Mouse (Mus musculus) lung, embryonic 14.5 days (tissue): ENCODE results near the gene Mcoln3. TPM values are rescaled to one million over a fixed set of nuclear protein-coding genes. Genes with fewer than 3 reads are reported as not detected.

ENCODE experiments used
- ATAC-seq: fragments of 200-750 bp; cut with Nextera tagmentation; 2 replicates; pipeline ENCODE4 v1.8.0; 2017; ENCODE audit warnings: mild to moderate bottlenecking, moderate TSS enrichment, moderate library complexity; ENCODE audit not compliant: insufficient read depth
- DNase-seq: peaks from one replicate; pipeline ENCODE4 v3.0.0-alpha.2; 2015
- H3K27ac ChIP-seq: fragments of 300-500 bp; sonication (generic); 2 replicates; pipeline ENCODE4 v1.5.1; 2014; ENCODE audit warnings: low read depth, mild to moderate bottlenecking, moderate library complexity
- H3K27me3 ChIP-seq: fragments of 300-500 bp; sonication (generic); 2 replicates; pipeline ENCODE4 v1.6.1; 2014; ENCODE audit warnings: low read length, control low read depth; ENCODE audit not compliant: insufficient read depth
- H3K36me3 ChIP-seq: fragments of 300-500 bp; sonication (generic); 2 replicates; pipeline ENCODE4 v1.6.1; 2014; ENCODE audit warnings: control low read depth; ENCODE audit not compliant: insufficient read depth
- H3K4me1 ChIP-seq: fragments of 300-500 bp; sonication (generic); 2 replicates; pipeline ENCODE4 v1.6.1; 2014; ENCODE audit warnings: antibody characterized with exemption, control low read depth; ENCODE audit not compliant: insufficient read depth
- H3K4me2 ChIP-seq: fragments of 300-500 bp; sonication (generic); 2 replicates; pipeline ENCODE4 v1.6.1; 2014; ENCODE audit warnings: mild to moderate bottlenecking
- H3K4me3 ChIP-seq: fragments of 300-500 bp; sonication (generic); 2 replicates; pipeline ENCODE4 v1.5.1; 2014; ENCODE audit warnings: low read depth, low read length
- H3K9ac ChIP-seq: fragments of 300-500 bp; sonication (generic); 2 replicates; pipeline ENCODE4 v1.6.1; 2014
- H3K9me3 ChIP-seq: fragments of 300-500 bp; sonication (generic); 2 replicates; pipeline ENCODE4 v1.6.1; 2016; ENCODE audit warnings: low read depth, low read length, control low read depth
- CTCF ChIP-seq: IDR thresholded peaks from 2 replicates; pipeline ENCODE4 v1.5.1; 2016; ENCODE audit warnings: antibody characterized with exemption, low read depth
- WGBS: fragments of 180-500 bp; shearing (Covaris S2); extraction: QIAGEN DNeasy Blood & Tissue Kit; methylation state at CpG from one replicate; pipeline ENCODE4 v1.1.7; 2014; 5-methylcytosine and 5-hydroxymethylcytosine counted together
- polyA plus RNA-seq: library from polyadenylated mRNA; unstranded; fragments of >200 nt; fragmentation: Nextera tagmentation; extraction: Ambion mirVana; gene quantifications from 2 replicates; pipeline ENCODE4 v1.2.1, GENCODE M21; 2014

Gene Mcoln3
- polyA plus RNA-seq, 1 experiment from 2014 or later: 1.0 TPM

GRCm38 (mm10) chr3:146134834-146135233 lies 17.6 kb downstream of the Mcoln3 start:
- TF ChIP-seq CTCF: no peak
- Histone ChIP-seq H3K27me3 (no peaks in the 10 kb centered on the region), H3K36me3 (no peaks in the 10 kb centered on the region), H3K4me3 (no peak overlapping the region), H3K9ac (no peak overlapping the region), H3K4me2 (no peak overlapping the region), H3K4me1 (no peaks in the 10 kb centered on the region), H3K9me3 (no peaks in the 10 kb centered on the region), H3K27ac (no peak overlapping the region)
- ATAC-seq (no peak), DNase-seq (no peak)
- WGBS: 73% methylated on average over 9 of the region's 9 CpGs

- 90% methylated on average over 2 of the region's 2 CpGs for WGBS
- DNase-seq: no peak
- no peak for ATAC-seq
- H3K9me3 ChIP-seq: no peaks in the 10 kb centered on the region
- H3K4me3 ChIP-seq: no peak overlapping the region
- TF ChIP-seq CTCF: no peak
- H3K9ac ChIP-seq: no peak overlapping the region
- H3K27ac ChIP-seq: no peak overlapping the region
- H3K36me3 ChIP-seq: no peaks in the 10 kb centered on the region
- no peaks in the 10 kb centered on the region for H3K27me3 ChIP-seq
- no peaks in the 10 kb centered on the region for H3K4me1 ChIP-seq
- H3K4me2 ChIP-seq: no peak overlapping the region
Measured at GRCm38 (mm10) chr3:146135417-146135816, 18.2 kb downstream of the Mcoln3 start.

- H3K4me2 ChIP-seq: no peak overlapping the region
- H3K27ac ChIP-seq: no peak overlapping the region
- DNase-seq (peak; percentile 30), ATAC-seq (no peak)
- H3K4me3 ChIP-seq: no peak overlapping the region
- peak; percentile 64 for TF ChIP-seq CTCF
- no peaks in the 10 kb centered on the region for H3K9me3 ChIP-seq
- H3K36me3 ChIP-seq: no peaks in the 10 kb centered on the region
- H3K4me1 ChIP-seq: no peaks in the 10 kb centered on the region
- 23% methylated on average over 10 of the region's 10 CpGs for WGBS
- no peaks in the 10 kb centered on the region for H3K27me3 ChIP-seq
- H3K9ac ChIP-seq: no peak overlapping the region
Measured at GRCm38 (mm10) chr3:146136422-146136821, 19.2 kb downstream of the Mcoln3 start.

- H3K36me3 ChIP-seq: no peaks in the 10 kb centered on the region
- DNase-seq: no peak
- H3K27ac ChIP-seq: no peak overlapping the region
- H3K9ac ChIP-seq: no peak overlapping the region
- H3K4me2 ChIP-seq: no peak overlapping the region
- WGBS: 88% methylated on average over 7 of the region's 7 CpGs
- no peaks in the 10 kb centered on the region for H3K27me3 ChIP-seq
- no peak for ATAC-seq
- TF ChIP-seq CTCF: no peak
- no peaks in the 10 kb centered on the region for H3K4me1 ChIP-seq
- H3K9me3 ChIP-seq: no peaks in the 10 kb centered on the region
- no peak overlapping the region for H3K4me3 ChIP-seq
Measured at GRCm38 (mm10) chr3:146140276-146140675, 23.0 kb downstream of the Mcoln3 start.

GRCm38 (mm10) chr3:146142523-146142922 lies 25.3 kb downstream of the Mcoln3 start:
- no peak overlapping the region for H3K9ac ChIP-seq
- H3K27me3 ChIP-seq: no peaks in the 10 kb centered on the region
- H3K36me3 ChIP-seq: no peaks in the 10 kb centered on the region
- no peak overlapping the region for H3K27ac ChIP-seq
- no peak overlapping the region for H3K4me2 ChIP-seq
- DNase-seq (no peak), ATAC-seq (no peak)
- no peak for TF ChIP-seq CTCF
- H3K4me3 ChIP-seq: no peak overlapping the region
- WGBS: 89% methylated on average over 7 of the region's 7 CpGs
- no peaks in the 10 kb centered on the region for H3K4me1 ChIP-seq
- H3K9me3 ChIP-seq: no peaks in the 10 kb centered on the region

- Histone ChIP-seq H3K27me3 (no peaks in the 10 kb centered on the region), H3K27ac (no peak overlapping the region), H3K9ac (no peak overlapping the region), H3K4me1 (no peaks in the 10 kb centered on the region), H3K4me3 (no peak overlapping the region), H3K4me2 (no peak overlapping the region), H3K9me3 (no peaks in the 10 kb centered on the region), H3K36me3 (no peaks in the 10 kb centered on the region)
- ATAC-seq (no peak), DNase-seq (no peak)
- 57% methylated on average over 5 of the region's 5 CpGs for WGBS
- TF ChIP-seq CTCF: 0 out of 2 replicates have a peak, but pooled peaks have one; percentile 15
Measured at GRCm38 (mm10) chr3:146145501-146145900, 28.3 kb downstream of the Mcoln3 start.

GRCm38 (mm10) chr3:146146131-146146530 lies 28.9 kb downstream of the Mcoln3 start:
- no peak for ATAC-seq
- Histone ChIP-seq H3K4me1 (no peaks in the 10 kb centered on the region), H3K9me3 (no peaks in the 10 kb centered on the region), H3K4me3 (no peak overlapping the region), H3K4me2 (no peak overlapping the region), H3K27ac (no peak overlapping the region), H3K9ac (no peak overlapping the region), H3K27me3 (no peaks in the 10 kb centered on the region), H3K36me3 (no peaks in the 10 kb centered on the region)
- 45% methylated on average over 5 of the region's 5 CpGs for WGBS
- no peak for DNase-seq
- no peak for TF ChIP-seq CTCF
